Comparison of ENCODE assay signal across 8 mouse cellular contexts in genomic region chr17:70755669-70756263, GRCm38 (mm10).
DNase-seq lines count a peak whose midpoint lies in the region; ATAC-seq lines count a peak whose summit lies in the region.

No protein-coding gene starts in this region.

- peak overlapping the region; percentile 35 for H3K4me3 ChIP-seq in embryonic facial prominence, embryonic 14.5 days (ENCODE audit: low read depth, low read length)
- peak overlapping the region; percentile 29 for H3K4me3 ChIP-seq in hindbrain, embryonic 15.5 days
- H3K4me3 ChIP-seq in lung, embryonic 16.5 days (ENCODE audit: low read length), result peak overlapping the region; percentile 55

- WGBS in embryonic facial prominence, embryonic 14.5 days, result 6% methylated on average over 9 of the region's 14 CpGs
- WGBS in hindbrain, embryonic 15.5 days, result 9% methylated on average over 10 of the region's 14 CpGs
- 4% methylated on average over 11 of the region's 14 CpGs for WGBS in lung, embryonic 16.5 days

- peak overlapping the region; percentile 67 for H3K4me2 ChIP-seq in embryonic facial prominence, embryonic 14.5 days (ENCODE audit: low read depth, low read length)
- peak overlapping the region; percentile 63 for H3K4me2 ChIP-seq in hindbrain, embryonic 15.5 days
- H3K4me2 ChIP-seq in lung, embryonic 16.5 days (ENCODE audit: low read depth, low read length), result peak overlapping the region; percentile 95

- peaks cover 14% of the 10 kb centered on the region for H3K4me1 ChIP-seq in embryonic facial prominence, embryonic 14.5 days (ENCODE audit: control insufficient read depth, insufficient read depth, low read length)
- H3K4me1 ChIP-seq in hindbrain, embryonic 15.5 days (replicated peaks), result peaks cover 20% of the 10 kb centered on the region
- H3K4me1 ChIP-seq in lung, embryonic 16.5 days (replicated peaks; ENCODE audit: control insufficient read depth, insufficient read depth, low read length), result peaks cover 32% of the 10 kb centered on the region

- peak overlapping the region; percentile 58 for H3K9ac ChIP-seq in embryonic facial prominence, embryonic 14.5 days (ENCODE audit: low read depth, low read length)
- H3K9ac ChIP-seq in hindbrain, embryonic 15.5 days, result 0 out of 2 replicates have a peak overlapping the region, but pooled peaks have one; percentile 29
- H3K9ac ChIP-seq in lung, embryonic 16.5 days (ENCODE audit: low read length), result peak overlapping the region; percentile 71

- H3K27me3 ChIP-seq in embryonic facial prominence, embryonic 14.5 days (replicated peaks; ENCODE audit: control insufficient read depth, insufficient read depth, low read length), result no peaks in the 10 kb centered on the region
- no peaks in the 10 kb centered on the region for H3K27me3 ChIP-seq in hindbrain, embryonic 15.5 days
- H3K27me3 ChIP-seq in lung, embryonic 16.5 days (ENCODE audit: control insufficient read depth, insufficient read depth, low read depth, low read length), result no peaks in the 10 kb centered on the region

- H3K27ac ChIP-seq in embryonic facial prominence, embryonic 14.5 days (replicated peaks; ENCODE audit: low read depth, low read length), result peak overlapping the region; percentile 80
- peak overlapping the region; percentile 60; the same call in 1 of the 2 replicates for H3K27ac ChIP-seq in hindbrain, embryonic 15.5 days (replicated peaks)
- peak overlapping the region; percentile 95 for H3K27ac ChIP-seq in lung, embryonic 16.5 days (ENCODE audit: low read length)

- intact Hi-C loops in heart, postnatal 25 days (cut with DNase I), result loop anchor here (1.0 to 2.0 kb wide), 3 partner anchors 15 to 213 kb away; no protein-coding TSS in a partner anchor

- DNase-seq in heart, adult 11 months, result peak; percentile 95
- no peak for DNase-seq in heart, postnatal 25 days (ENCODE audit: low spot score)
- peak; percentile 77 for DNase-seq in embryonic facial prominence, embryonic 14.5 days (ENCODE audit: low spot score)
- no peak for DNase-seq in cerebellum, adult 11 months
- no peak for DNase-seq in cerebellum, adult 9-10 months

- peak; percentile 64 for ATAC-seq in embryonic facial prominence, embryonic 14.5 days (ENCODE audit: low read depth)
- peak; percentile 53; the same call in 1 of the 2 replicates for ATAC-seq in hindbrain, embryonic 15.5 days (ENCODE audit: low FRiP score, low read depth)
- ATAC-seq in lung, embryonic 16.5 days (ENCODE audit: low read depth), result peak; percentile 37
- ATAC-seq in inflammation-experienced regulatory T-cells, adult 6 months, result no peak

- H3K9me3 ChIP-seq in embryonic facial prominence, embryonic 14.5 days (ENCODE audit: control insufficient read depth, low read length), result no peaks in the 10 kb centered on the region
- H3K9me3 ChIP-seq in hindbrain, embryonic 15.5 days, result no peaks in the 10 kb centered on the region
- no peaks in the 10 kb centered on the region for H3K9me3 ChIP-seq in lung, embryonic 16.5 days (ENCODE audit: control insufficient read depth, low read length)

- no peaks in the 10 kb centered on the region for H3K36me3 ChIP-seq in embryonic facial prominence, embryonic 14.5 days (ENCODE audit: control insufficient read depth, insufficient read depth, low read length)
- no peaks in the 10 kb centered on the region for H3K36me3 ChIP-seq in hindbrain, embryonic 15.5 days
- no peaks in the 10 kb centered on the region for H3K36me3 ChIP-seq in lung, embryonic 16.5 days (ENCODE audit: control insufficient read depth, insufficient read depth, low read length)

Comparison
In these comparisons a context has a peak if more than half of its experiments do, and no peak if none do; other contexts are left out.
1. DNase-seq: peak in heart, adult 11 months (single experiment) and embryonic facial prominence, embryonic 14.5 days (single experiment); none in heart, postnatal 25 days (single experiment), cerebellum, adult 11 months (single experiment) and cerebellum, adult 9-10 months (single experiment).
2. Peak in every context shown above with its lines, with median percentiles within 50 percentile points of each other: H3K27ac ChIP-seq, H3K4me2 ChIP-seq, H3K4me3 ChIP-seq and H3K9ac ChIP-seq.